Mouse (Mus musculus) thymus, adult 2 months (tissue): ENCODE results near the gene Col26a1. TPM values are rescaled to one million over a fixed set of nuclear protein-coding genes. Genes with fewer than 3 reads are reported as not detected.

Experiments used
- DNase-seq: peaks from one replicate; pipeline ENCODE4 v3.0.0; 2021
- H3K27ac ChIP-seq: fragments of 200-500 bp; 2 replicates; pipeline ENCODE4 v1.5.1; 2012; ENCODE audit warnings: low read length, control low read depth; ENCODE audit not compliant: control insufficient read depth, insufficient read depth
- H3K27me3 ChIP-seq: fragments of 200-500 bp; 2 replicates; pipeline ENCODE4 v1.6.1; 2012; ENCODE audit warnings: mild to moderate bottlenecking, low read length, moderate library complexity, mixed read lengths; ENCODE audit not compliant: control insufficient read depth, insufficient read depth
- H3K36me3 ChIP-seq: fragments of 200-500 bp; 2 replicates; pipeline ENCODE4 v1.6.1; 2012; ENCODE audit warnings: mild to moderate bottlenecking, low read length, moderate library complexity; ENCODE audit not compliant: control insufficient read depth, insufficient read depth
- H3K4me1 ChIP-seq: fragments of 200-500 bp; replicated peaks from 2 replicates; pipeline ENCODE4 v1.6.1; 2012; ENCODE audit warnings: low read length; ENCODE audit not compliant: control insufficient read depth, insufficient read depth
- H3K4me3 ChIP-seq: fragments of 200-500 bp; 2 replicates; pipeline ENCODE4 v1.5.1; 2012; ENCODE audit warnings: mild to moderate bottlenecking, low read length, control low read depth, moderate library complexity; ENCODE audit not compliant: control insufficient read depth, insufficient read depth
- CTCF ChIP-seq: fragments of 200-500 bp; IDR thresholded peaks from 2 replicates; pipeline ENCODE4 v1.5.1; 2012; ENCODE audit warnings: mild to moderate bottlenecking, control low read depth, low read length, moderate library complexity, borderline replicate concordance; ENCODE audit not compliant: control insufficient read depth, poor library complexity, insufficient read depth; ENCODE audit errors: extremely low read depth
- POLR2A ChIP-seq: fragments of 200-500 bp; IDR thresholded peaks from 2 replicates; pipeline ENCODE4 v1.6.1; 2012; ENCODE audit warnings: mild to moderate bottlenecking, low read length, control low read depth, moderate library complexity; ENCODE audit not compliant: control insufficient read depth, poor library complexity, insufficient read depth; ENCODE audit errors: extremely low read depth
- WGBS: fragments of 180-500 bp; shearing (Covaris S2); methylation state at CpG from one replicate; pipeline ENCODE4 v1.1.7; 2018; 5-methylcytosine and 5-hydroxymethylcytosine counted together
- polyA plus RNA-seq: library from polyadenylated mRNA; depleted of rRNA; stranded (reverse); fragments of >200 nt; gene quantifications from 2 replicates; pipeline ENCODE4 v1.2.3, GENCODE M21; 2012

The Col26a1 gene
- polyA plus RNA-seq, 1 experiment, result 0.66 TPM

GRCm38 (mm10) chr5:136863276-136863675 is 19.7 kb downstream of the Col26a1 start:
- H3K4me1 ChIP-seq, result peaks cover 33% of the 10 kb centered on the region
- DNase-seq, result peak; percentile 24
- TF ChIP-seq CTCF (no peak), POLR2A (no peak)
- no peaks in the 10 kb centered on the region for H3K27me3 ChIP-seq
- no peak overlapping the region for H3K4me3 ChIP-seq
- H3K27ac ChIP-seq, result peak overlapping the region; percentile 88
- WGBS, result 93% methylated on average over 9 of the region's 9 CpGs
- no peaks in the 10 kb centered on the region for H3K36me3 ChIP-seq

- DNase-seq, result peak; percentile 35
- H3K27me3 ChIP-seq, result no peaks in the 10 kb centered on the region
- peaks cover 33% of the 10 kb centered on the region for H3K4me1 ChIP-seq
- WGBS, result 64% methylated on average over 4 of the region's 4 CpGs
- H3K36me3 ChIP-seq, result no peaks in the 10 kb centered on the region
- no peak for TF ChIP-seq POLR2A
- no peak for TF ChIP-seq CTCF
- H3K27ac ChIP-seq, result peak overlapping the region; percentile 88
- no peak overlapping the region for H3K4me3 ChIP-seq
Measured at GRCm38 (mm10) chr5:136862806-136863205, 20.2 kb downstream of the Col26a1 start.

GRCm38 (mm10) chr5:136861191-136861940 is 21.6 kb downstream of the Col26a1 start:
- H3K27ac ChIP-seq, result no peak overlapping the region
- H3K4me3 ChIP-seq, result no peak overlapping the region
- DNase-seq, result no peak
- H3K4me1 ChIP-seq, result peaks cover 33% of the 10 kb centered on the region
- TF ChIP-seq CTCF, result no peak
- TF ChIP-seq POLR2A, result no peak
- no peaks in the 10 kb centered on the region for H3K27me3 ChIP-seq
- H3K36me3 ChIP-seq, result no peaks in the 10 kb centered on the region
- WGBS, result 80% methylated on average over 20 of the region's 20 CpGs

- no peak overlapping the region for H3K4me3 ChIP-seq
- WGBS, result 94% methylated on average over 6 of the region's 6 CpGs
- no peaks in the 10 kb centered on the region for H3K4me1 ChIP-seq
- no peak for DNase-seq
- no peak for TF ChIP-seq CTCF
- TF ChIP-seq POLR2A, result no peak
- H3K36me3 ChIP-seq, result no peaks in the 10 kb centered on the region
- H3K27ac ChIP-seq, result no peak overlapping the region
- no peaks in the 10 kb centered on the region for H3K27me3 ChIP-seq
Measured at GRCm38 (mm10) chr5:136850716-136851115, 32.3 kb downstream of the Col26a1 start.

- DNase-seq, result no peak
- TF ChIP-seq POLR2A (no peak), CTCF (no peak)
- WGBS, result 88% methylated on average over 19 of the region's 19 CpGs
- Histone ChIP-seq H3K4me1 (peaks cover 7% of the 10 kb centered on the region; the same call in 1 of the 2 replicates), H3K4me3 (no peak overlapping the region), H3K27ac (no peak overlapping the region), H3K36me3 (no peaks in the 10 kb centered on the region), H3K27me3 (no peaks in the 10 kb centered on the region)
Measured at GRCm38 (mm10) chr5:136846385-136847264, 36.4 kb downstream of the Col26a1 start.

- H3K27ac ChIP-seq, result no peak overlapping the region
- 42% methylated on average over 5 of the region's 5 CpGs for WGBS
- H3K27me3 ChIP-seq, result no peaks in the 10 kb centered on the region
- TF ChIP-seq POLR2A (no peak), CTCF (no peak)
- no peaks in the 10 kb centered on the region for H3K36me3 ChIP-seq
- H3K4me1 ChIP-seq, result peaks cover 7% of the 10 kb centered on the region; the same call in 1 of the 2 replicates
- DNase-seq, result no peak
- no peak overlapping the region for H3K4me3 ChIP-seq
Measured at GRCm38 (mm10) chr5:136843930-136844329, 39.1 kb downstream of the Col26a1 start.
